Mouse (Mus musculus): ENCODE data around the gene Ctns. TPM values are rescaled to one million over a fixed set of nuclear protein-coding genes. Genes with fewer than 3 reads are reported as not detected.

The Ctns gene
- total and polyA plus RNA-seq, 2 experiments from 2014 or later: 13.3 to 21.5 TPM

- Histone ChIP-seq H3K4me2 (ENCODE audit: low read depth, low read length, poor library complexity, severe bottlenecking) (peak overlapping the region; percentile 85), H3K4me3 (ENCODE audit: low read depth, low read length) (peak overlapping the region; percentile 68), H3K4me1 (ENCODE audit: insufficient read depth, low read length) (0 out of 2 replicates have a peak, but pooled peaks cover 4% of the 10 kb centered on the region), H3K36me3 (ENCODE audit: insufficient read depth, low read length) (no peaks in the 10 kb centered on the region), H3K27ac (ENCODE audit: low read depth, low read length) (no peak overlapping the region), H3K9me3 (ENCODE audit: low read length) (no peaks in the 10 kb centered on the region), H3K27me3 (ENCODE audit: insufficient read depth, low read length) (no peaks in the 10 kb centered on the region), H3K9ac (replicated peaks; ENCODE audit: low read length, poor library complexity, severe bottlenecking) (no peak overlapping the region)
- WGBS: 40% methylated on average over 11 of the region's 11 CpGs
- ATAC-seq (ENCODE audit: low FRiP score) (no peak), DNase-seq (ENCODE audit: low spot score) (no peak)
- no peak for TF ChIP-seq CTCF (IDR thresholded peaks at IDR 0.05)
Observed at GRCm38 (mm10) chr11:73137116-73137515, 61.7 kb downstream of the Ctns start.

GRCm38 (mm10) chr11:73136587-73136986 lies 62.3 kb downstream of the Ctns start:
- no peak for DNase-seq (ENCODE audit: low spot score)
- Histone ChIP-seq H3K9me3 (ENCODE audit: low read length) (no peaks in the 10 kb centered on the region), H3K36me3 (ENCODE audit: insufficient read depth, low read length) (no peaks in the 10 kb centered on the region), H3K4me1 (ENCODE audit: insufficient read depth, low read length) (0 out of 2 replicates have a peak, but pooled peaks cover 4% of the 10 kb centered on the region), H3K4me3 (ENCODE audit: low read depth, low read length) (no peak overlapping the region), H3K4me2 (ENCODE audit: low read depth, low read length, poor library complexity, severe bottlenecking) (peak overlapping the region; percentile 85; the same call in 1 of the 2 replicates), H3K27ac (ENCODE audit: low read depth, low read length) (no peak overlapping the region), H3K9ac (replicated peaks; ENCODE audit: low read length, poor library complexity, severe bottlenecking) (no peak overlapping the region), H3K27me3 (ENCODE audit: insufficient read depth, low read length) (no peaks in the 10 kb centered on the region)
- TF ChIP-seq CTCF (IDR thresholded peaks at IDR 0.05): no peak
- ATAC-seq (ENCODE audit: low FRiP score): no peak
- 94% methylated on average over 6 of the region's 6 CpGs for WGBS

GRCm38 (mm10) chr11:73134222-73134621 lies 64.6 kb downstream of the Ctns start:
- H3K4me2 ChIP-seq (ENCODE audit: low read depth, low read length, poor library complexity, severe bottlenecking): no peak overlapping the region
- H3K4me3 ChIP-seq (ENCODE audit: low read depth, low read length): no peak overlapping the region
- no peaks in the 10 kb centered on the region for H3K36me3 ChIP-seq (ENCODE audit: insufficient read depth, low read length)
- DNase-seq (ENCODE audit: low spot score) (no peak), ATAC-seq (ENCODE audit: low FRiP score) (no peak)
- 0 out of 2 replicates have a peak, but pooled peaks cover 4% of the 10 kb centered on the region for H3K4me1 ChIP-seq (ENCODE audit: insufficient read depth, low read length)
- no peak overlapping the region for H3K27ac ChIP-seq (ENCODE audit: low read depth, low read length)
- no peak overlapping the region for H3K9ac ChIP-seq (replicated peaks; ENCODE audit: low read length, poor library complexity, severe bottlenecking)
- H3K27me3 ChIP-seq (ENCODE audit: insufficient read depth, low read length): no peaks in the 10 kb centered on the region
- no peaks in the 10 kb centered on the region for H3K9me3 ChIP-seq (ENCODE audit: low read length)
- 92% methylated on average over 5 of the region's 5 CpGs for WGBS
- no peak for TF ChIP-seq CTCF (IDR thresholded peaks at IDR 0.05)

Other genes with a start within 250 kb of the Ctns start
- 2.5 and 3.6 TPM in 2 replicates for gene Atp2a3, start 237.9 kb downstream of the Ctns start, total RNA-seq (2014; rRNA removed)
- gene Atp2a3, start 237.9 kb downstream of the Ctns start, polyA plus RNA-seq (2015; fragmentation: Nextera tagmentation; extraction: Ambion mirVana): 2.3 and 2.7 TPM in 2 replicates
- 0.42 and 0.55 TPM in 2 replicates for gene P2rx1, start 199.9 kb downstream of the Ctns start, total RNA-seq (2014; rRNA removed)
- 0.16 and 0.39 TPM in 2 replicates for gene P2rx1, start 199.9 kb downstream of the Ctns start, polyA plus RNA-seq (2015; fragmentation: Nextera tagmentation; extraction: Ambion mirVana)
- gene Camkk1, start 180.0 kb downstream of the Ctns start, total RNA-seq (2014; rRNA removed): 26.7 and 28.6 TPM in 2 replicates
- gene Camkk1, start 180.0 kb downstream of the Ctns start, polyA plus RNA-seq (2015; fragmentation: Nextera tagmentation; extraction: Ambion mirVana): 27.7 and 30.2 TPM in 2 replicates
- gene Ncbp3, start 151.3 kb downstream of the Ctns start, total RNA-seq (2014; rRNA removed): 7.2 and 11.7 TPM in 2 replicates
- gene Ncbp3, start 151.3 kb downstream of the Ctns start, polyA plus RNA-seq (2015; fragmentation: Nextera tagmentation; extraction: Ambion mirVana): 6.1 and 7.9 TPM in 2 replicates
- 0.05 TPM in 1 of 2 replicates, not detected in the other for gene Itgae, start 108.5 kb downstream of the Ctns start, total RNA-seq (2014; rRNA removed)
- gene Itgae, start 108.5 kb downstream of the Ctns start, polyA plus RNA-seq (2015; fragmentation: Nextera tagmentation; extraction: Ambion mirVana): 0.09 and 0.10 TPM in 2 replicates
- gene Haspin, start 60.7 kb downstream of the Ctns start, total RNA-seq (2014; rRNA removed): 0.60 and 1.4 TPM in 2 replicates
- gene Haspin, start 60.7 kb downstream of the Ctns start, polyA plus RNA-seq (2015; fragmentation: Nextera tagmentation; extraction: Ambion mirVana): 0.97 and 1.3 TPM in 2 replicates
- 1.1 TPM in 1 of 2 replicates, not detected in the other for gene P2rx5, start 38.6 kb downstream of the Ctns start, total RNA-seq (2014; rRNA removed)
- gene P2rx5, start 38.6 kb downstream of the Ctns start, polyA plus RNA-seq (2015; fragmentation: Nextera tagmentation; extraction: Ambion mirVana): 0.28 and 0.50 TPM in 2 replicates
- gene Emc6, start 22.0 kb downstream of the Ctns start, total RNA-seq (2014; rRNA removed): 141 and 143 TPM in 2 replicates
- gene Emc6, start 22.0 kb downstream of the Ctns start, polyA plus RNA-seq (2015; fragmentation: Nextera tagmentation; extraction: Ambion mirVana): 169 and 182 TPM in 2 replicates
- gene Tax1bp3, start 22.0 kb downstream of the Ctns start, total RNA-seq (2014; rRNA removed): 43.8 and 55.6 TPM in 2 replicates
- 91.0 and 100 TPM in 2 replicates for gene Tax1bp3, start 22.0 kb downstream of the Ctns start, polyA plus RNA-seq (2015; fragmentation: Nextera tagmentation; extraction: Ambion mirVana)
- gene Shpk, start 418 bp upstream of the Ctns start, total RNA-seq (2014; rRNA removed): 2.2 and 2.7 TPM in 2 replicates
- gene Shpk, start 418 bp upstream of the Ctns start, polyA plus RNA-seq (2015; fragmentation: Nextera tagmentation; extraction: Ambion mirVana): 2.2 and 2.3 TPM in 2 replicates
- gene Trpv1, start 35.2 kb upstream of the Ctns start, total RNA-seq (2014; rRNA removed): 0.33 and 0.42 TPM in 2 replicates
- 0.31 and 0.47 TPM in 2 replicates for gene Trpv1, start 35.2 kb upstream of the Ctns start, polyA plus RNA-seq (2015; fragmentation: Nextera tagmentation; extraction: Ambion mirVana)
- gene Trpv3, start 68.3 kb upstream of the Ctns start, total RNA-seq (2014; rRNA removed): 0.27 and 0.66 TPM in 2 replicates
- 0.20 and 0.31 TPM in 2 replicates for gene Trpv3, start 68.3 kb upstream of the Ctns start, polyA plus RNA-seq (2015; fragmentation: Nextera tagmentation; extraction: Ambion mirVana)
- 3.0 and 3.9 TPM in 2 replicates for gene Aspa, start 130.6 kb upstream of the Ctns start, total RNA-seq (2014; rRNA removed)
- 4.2 and 5.0 TPM in 2 replicates for gene Aspa, start 130.6 kb upstream of the Ctns start, polyA plus RNA-seq (2015; fragmentation: Nextera tagmentation; extraction: Ambion mirVana)
- gene Gm49340, start 130.7 kb upstream of the Ctns start, total RNA-seq (2014; rRNA removed): not detected in 2 replicates
- gene Gm49340, start 130.7 kb upstream of the Ctns start, polyA plus RNA-seq (2015; fragmentation: Nextera tagmentation; extraction: Ambion mirVana): not detected in 2 replicates
- gene Spata22, start 130.7 kb upstream of the Ctns start, total RNA-seq (2014; rRNA removed): not detected in 2 replicates
- gene Spata22, start 130.7 kb upstream of the Ctns start, polyA plus RNA-seq (2015; fragmentation: Nextera tagmentation; extraction: Ambion mirVana): 0.16 and 0.31 TPM in 2 replicates
- gene Olfr20, start 151.7 kb upstream of the Ctns start, total RNA-seq (2014; rRNA removed): not detected in 2 replicates
- not detected in 2 replicates for gene Olfr20, start 151.7 kb upstream of the Ctns start, polyA plus RNA-seq (2015; fragmentation: Nextera tagmentation; extraction: Ambion mirVana)
- gene Olfr376, start 172.2 kb upstream of the Ctns start, total RNA-seq (2014; rRNA removed): not detected in 2 replicates
- gene Olfr376, start 172.2 kb upstream of the Ctns start, polyA plus RNA-seq (2015; fragmentation: Nextera tagmentation; extraction: Ambion mirVana): not detected in 2 replicates
- gene Olfr1, start 200.6 kb upstream of the Ctns start, total RNA-seq (2014; rRNA removed): not detected in 2 replicates
- not detected in 2 replicates for gene Olfr1, start 200.6 kb upstream of the Ctns start, polyA plus RNA-seq (2015; fragmentation: Nextera tagmentation; extraction: Ambion mirVana)
- gene Olfr378, start 229.4 kb upstream of the Ctns start, total RNA-seq (2014; rRNA removed): not detected in 2 replicates
- not detected in 2 replicates for gene Olfr378, start 229.4 kb upstream of the Ctns start, polyA plus RNA-seq (2015; fragmentation: Nextera tagmentation; extraction: Ambion mirVana)